Mouse (Mus musculus): ENCODE results near the gene Nav2.

The Nav2 gene

DNA sequence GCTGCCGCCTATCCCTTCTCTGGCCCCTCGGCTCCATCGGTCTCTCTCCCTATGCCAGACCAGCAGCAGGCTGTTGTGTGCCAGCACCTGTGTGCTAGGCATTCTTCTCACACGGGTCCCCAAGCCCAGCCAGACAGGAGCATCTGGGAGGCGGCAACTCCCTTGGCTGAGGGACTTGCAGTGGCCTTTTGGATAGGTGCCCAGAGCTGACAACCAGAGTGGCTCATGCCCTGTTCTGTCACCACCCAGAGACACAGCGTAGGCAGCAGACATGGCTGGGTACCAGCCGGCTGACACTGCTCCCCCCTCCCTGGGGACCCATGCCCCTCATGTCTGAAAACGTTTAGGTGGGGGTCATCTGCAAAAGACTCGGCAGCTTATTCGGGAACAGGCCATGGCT is 146.8 kb downstream of the Nav2 start:
- no peaks in the 10 kb centered on the region for H3K36me3 ChIP-seq (ENCODE audit: control insufficient read depth, insufficient read depth, low read length, poor library complexity, severe bottlenecking)
- H3K27me3 ChIP-seq (ENCODE audit: control insufficient read depth, insufficient read depth, low read length, poor library complexity, severe bottlenecking), result no peaks in the 10 kb centered on the region
- DNase-seq (ENCODE audit: low read depth, low spot score), result no peak

GRCm38 (mm10) chr7:49058304-49059012 is 149.9 kb downstream of the Nav2 start:
- no peak for DNase-seq (ENCODE audit: low read depth, low spot score)
- no peaks in the 10 kb centered on the region for H3K36me3 ChIP-seq (ENCODE audit: control insufficient read depth, insufficient read depth, low read length, poor library complexity, severe bottlenecking)
- no peaks in the 10 kb centered on the region for H3K27me3 ChIP-seq (ENCODE audit: control insufficient read depth, insufficient read depth, low read length, poor library complexity, severe bottlenecking)

GRCm38 (mm10) chr7:49064792-49065521 is 156.4 kb downstream of the Nav2 start:
- Histone ChIP-seq H3K36me3 (ENCODE audit: control insufficient read depth, insufficient read depth, low read length, poor library complexity, severe bottlenecking) (no peaks in the 10 kb centered on the region), H3K27me3 (ENCODE audit: control insufficient read depth, insufficient read depth, low read length, poor library complexity, severe bottlenecking) (no peaks in the 10 kb centered on the region)
- no peak for DNase-seq (ENCODE audit: low read depth, low spot score)

DNA sequence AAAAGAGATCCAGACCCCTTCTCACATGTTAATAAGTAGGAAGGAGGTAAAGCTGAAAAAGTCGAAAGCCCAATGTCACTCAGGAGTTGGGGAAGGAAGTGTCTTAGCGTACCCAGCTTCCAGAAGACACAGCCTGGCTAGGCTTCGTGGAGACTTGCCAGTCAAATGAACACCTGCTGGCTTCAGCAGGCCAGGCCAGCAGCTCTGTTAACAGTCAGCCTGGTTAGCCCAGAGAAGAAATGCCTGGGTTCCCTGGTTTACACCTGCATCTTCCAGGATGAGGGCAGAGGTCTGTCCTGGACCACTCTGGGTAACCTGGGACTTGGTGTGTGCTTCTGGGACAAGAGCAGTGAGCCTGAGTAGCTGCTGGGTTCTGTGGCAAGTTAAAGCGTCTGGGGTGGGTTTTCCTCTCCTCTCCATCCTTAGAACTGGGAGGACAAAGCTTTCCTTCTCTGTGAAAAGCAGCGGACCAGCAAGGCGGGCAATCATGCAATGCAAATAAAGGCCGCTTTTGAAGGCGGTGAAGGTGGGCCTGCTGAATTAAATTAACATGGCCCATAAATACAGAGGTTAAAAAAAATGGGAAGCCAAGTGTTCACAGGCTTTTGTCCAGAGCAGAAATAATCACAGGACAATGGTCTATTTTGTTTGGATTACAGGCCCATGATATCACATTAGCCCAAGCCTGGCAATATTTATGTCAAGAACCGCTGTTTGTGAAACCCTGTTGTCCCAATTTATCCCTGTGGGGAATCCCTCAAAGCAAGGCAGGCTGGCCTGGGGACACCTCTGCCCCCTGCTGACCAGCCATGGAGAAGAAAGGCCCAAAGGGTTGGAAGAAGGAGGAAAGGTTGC is 157.3 kb downstream of the Nav2 start:
- Histone ChIP-seq H3K36me3 (ENCODE audit: control insufficient read depth, insufficient read depth, low read length, poor library complexity, severe bottlenecking) (no peaks in the 10 kb centered on the region), H3K27me3 (ENCODE audit: control insufficient read depth, insufficient read depth, low read length, poor library complexity, severe bottlenecking) (no peaks in the 10 kb centered on the region)
- no peak for DNase-seq (ENCODE audit: low read depth, low spot score)

DNA sequence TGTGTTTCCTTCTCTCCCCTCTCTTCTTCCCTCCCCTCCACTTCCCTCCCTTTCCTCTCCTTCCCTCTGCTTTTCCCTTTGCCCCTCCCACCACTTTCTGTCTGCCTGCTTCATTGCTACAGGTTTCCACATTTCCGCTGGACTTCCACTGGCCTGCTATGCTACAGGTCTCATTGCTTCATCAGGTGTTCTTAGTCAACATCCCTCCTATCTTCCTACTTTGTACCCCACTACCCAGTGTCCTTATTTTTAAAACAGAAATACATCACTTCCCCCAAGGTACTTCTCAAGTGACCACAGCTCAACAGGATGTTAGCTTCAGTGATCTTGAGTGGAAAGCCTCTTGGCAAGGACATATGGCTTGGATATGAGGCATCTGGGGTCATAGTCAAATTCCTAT is 158.3 kb downstream of the Nav2 start:
- Histone ChIP-seq H3K36me3 (ENCODE audit: control insufficient read depth, insufficient read depth, low read length, poor library complexity, severe bottlenecking) (no peaks in the 10 kb centered on the region), H3K27me3 (ENCODE audit: control insufficient read depth, insufficient read depth, low read length, poor library complexity, severe bottlenecking) (no peaks in the 10 kb centered on the region)
- DNase-seq (ENCODE audit: low read depth, low spot score), result no peak

DNA sequence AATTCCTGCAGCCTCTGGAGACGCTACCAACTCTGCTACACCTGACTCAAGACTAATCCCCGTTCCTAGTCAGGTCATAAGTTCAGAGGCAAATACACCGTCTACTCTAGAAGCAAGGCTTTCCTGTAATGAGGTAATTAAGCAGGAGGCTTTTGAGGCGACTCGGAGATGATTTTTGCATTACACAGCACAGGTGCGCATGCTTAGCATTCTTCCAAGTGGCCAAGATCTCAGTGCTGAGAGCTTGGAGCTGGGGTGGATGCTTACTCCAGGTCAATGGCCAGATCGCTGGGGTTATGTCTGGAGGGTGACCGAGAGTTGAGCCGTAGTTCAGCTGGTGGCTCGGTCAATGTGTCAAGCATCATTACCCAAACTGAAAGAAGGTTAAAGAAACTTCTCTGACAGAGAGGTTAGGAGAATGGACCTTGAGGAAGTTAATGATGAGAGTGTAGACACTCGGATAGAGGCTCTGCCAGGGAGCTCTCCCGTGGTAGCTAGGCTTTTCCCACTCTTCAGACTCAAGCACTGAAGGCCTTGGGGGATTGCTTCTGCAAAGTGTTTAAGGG is 161.0 kb downstream of the Nav2 start:
- no peak for DNase-seq (ENCODE audit: low read depth, low spot score)
- no peaks in the 10 kb centered on the region for H3K36me3 ChIP-seq (ENCODE audit: control insufficient read depth, insufficient read depth, low read length, poor library complexity, severe bottlenecking)
- no peaks in the 10 kb centered on the region for H3K27me3 ChIP-seq (ENCODE audit: control insufficient read depth, insufficient read depth, low read length, poor library complexity, severe bottlenecking)

- H3K27me3 ChIP-seq (ENCODE audit: control insufficient read depth, insufficient read depth, low read length, poor library complexity, severe bottlenecking), result no peaks in the 10 kb centered on the region
- H3K36me3 ChIP-seq (ENCODE audit: control insufficient read depth, insufficient read depth, low read length, poor library complexity, severe bottlenecking), result no peaks in the 10 kb centered on the region
- no peak for DNase-seq (ENCODE audit: low read depth, low spot score)
These were observed 162.1 kb downstream of the Nav2 start for GRCm38 (mm10) chr7:49070621-49071020.

GRCm38 (mm10) chr7:49071141-49071567 is 162.6 kb downstream of the Nav2 start:
- no peak for DNase-seq (ENCODE audit: low read depth, low spot score)
- Histone ChIP-seq H3K27me3 (ENCODE audit: control insufficient read depth, insufficient read depth, low read length, poor library complexity, severe bottlenecking) (no peaks in the 10 kb centered on the region), H3K36me3 (ENCODE audit: control insufficient read depth, insufficient read depth, low read length, poor library complexity, severe bottlenecking) (no peaks in the 10 kb centered on the region)

DNA sequence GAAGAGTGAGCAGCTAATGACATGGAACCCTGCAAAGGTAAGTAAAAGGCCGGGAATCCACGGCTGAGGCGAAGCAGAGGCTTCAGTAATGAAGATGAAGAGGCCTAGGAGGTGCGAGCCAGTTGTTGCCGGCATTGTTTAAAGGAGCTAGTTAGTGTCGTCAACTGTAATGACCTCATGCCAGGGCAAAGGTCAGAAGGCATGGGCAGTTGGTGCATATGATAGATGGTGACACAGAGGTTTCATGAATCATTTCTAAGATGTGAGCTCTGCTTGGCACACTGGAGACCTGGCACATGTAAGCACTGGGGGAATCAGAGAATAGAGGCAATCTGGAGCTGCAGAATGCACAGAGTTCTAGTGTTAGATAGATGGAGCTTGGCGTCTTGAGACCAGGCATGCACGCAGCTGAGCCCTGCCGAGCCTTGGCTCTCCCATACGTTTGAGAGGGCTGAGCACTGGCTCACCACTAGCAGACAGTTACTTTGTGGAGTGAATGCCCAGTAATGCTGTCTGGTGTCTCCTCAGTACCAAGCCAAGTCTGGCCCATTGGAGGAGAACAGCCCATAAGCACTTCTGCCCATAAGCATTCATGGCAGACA is 166.9 kb downstream of the Nav2 start:
- Histone ChIP-seq H3K27me3 (ENCODE audit: control insufficient read depth, insufficient read depth, low read length, poor library complexity, severe bottlenecking) (no peaks in the 10 kb centered on the region), H3K36me3 (ENCODE audit: control insufficient read depth, insufficient read depth, low read length, poor library complexity, severe bottlenecking) (no peaks in the 10 kb centered on the region)
- no peak for DNase-seq (ENCODE audit: low read depth, low spot score)

GRCm38 (mm10) chr7:49076283-49076694 is 167.8 kb downstream of the Nav2 start:
- no peak for DNase-seq (ENCODE audit: low read depth, low spot score)
- Histone ChIP-seq H3K36me3 (ENCODE audit: control insufficient read depth, insufficient read depth, low read length, poor library complexity, severe bottlenecking) (no peaks in the 10 kb centered on the region), H3K27me3 (ENCODE audit: control insufficient read depth, insufficient read depth, low read length, poor library complexity, severe bottlenecking) (no peaks in the 10 kb centered on the region)

DNA sequence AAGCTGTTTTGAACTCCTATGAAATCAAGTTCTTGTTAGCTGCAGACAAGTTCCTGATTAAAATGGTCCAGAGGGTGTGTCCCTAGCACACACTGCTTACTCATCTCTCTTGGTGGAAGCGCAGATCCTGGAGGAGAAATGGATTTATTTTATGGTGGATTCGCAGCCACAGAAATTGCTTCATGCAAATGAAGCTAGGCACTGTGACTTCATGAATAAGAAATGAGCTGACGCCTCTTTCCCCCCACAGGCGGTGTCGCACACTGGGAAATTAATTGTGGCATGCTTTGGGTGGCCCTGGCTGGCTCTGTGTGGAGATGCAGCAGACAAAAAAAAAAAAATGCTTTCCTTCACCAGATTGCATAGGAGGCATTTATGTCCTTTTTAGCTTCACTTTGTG is 170.4 kb downstream of the Nav2 start:
- Histone ChIP-seq H3K27me3 (ENCODE audit: control insufficient read depth, insufficient read depth, low read length, poor library complexity, severe bottlenecking) (no peaks in the 10 kb centered on the region), H3K36me3 (ENCODE audit: control insufficient read depth, insufficient read depth, low read length, poor library complexity, severe bottlenecking) (no peaks in the 10 kb centered on the region)
- DNase-seq (ENCODE audit: low read depth, low spot score), result no peak

DNA sequence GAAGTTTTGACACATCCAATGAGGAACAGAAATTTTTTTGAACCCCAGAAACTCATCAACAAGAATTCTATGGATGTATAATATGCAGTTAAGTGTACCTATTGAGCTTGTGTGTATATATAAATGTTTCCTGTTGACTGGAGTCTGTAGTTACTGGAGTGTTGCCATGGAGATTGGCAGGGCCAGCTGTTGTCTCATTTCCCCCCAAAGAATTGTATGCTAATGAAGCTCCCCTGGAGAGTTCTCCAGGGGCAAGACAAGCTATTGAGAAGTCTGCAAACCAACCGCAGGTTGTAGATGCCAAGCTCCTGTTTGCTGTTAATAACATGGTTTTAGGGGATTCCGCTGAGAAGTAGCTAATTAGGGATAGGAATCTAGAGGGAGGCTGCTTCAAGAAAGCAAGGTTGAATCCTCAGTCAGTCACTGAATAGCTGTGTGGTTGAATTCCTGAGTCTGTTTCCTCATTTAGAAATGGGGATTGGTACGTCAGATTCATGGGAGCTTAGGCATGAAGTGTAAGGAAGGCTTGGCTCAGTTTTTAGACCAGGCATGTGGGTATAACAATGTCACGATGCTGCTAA is 174.2 kb downstream of the Nav2 start:
- DNase-seq (ENCODE audit: low read depth, low spot score), result no peak
- H3K36me3 ChIP-seq (ENCODE audit: control insufficient read depth, insufficient read depth, low read length, poor library complexity, severe bottlenecking), result no peaks in the 10 kb centered on the region
- H3K27me3 ChIP-seq (ENCODE audit: control insufficient read depth, insufficient read depth, low read length, poor library complexity, severe bottlenecking), result no peaks in the 10 kb centered on the region

GRCm38 (mm10) chr7:49084768-49085167 is 176.3 kb downstream of the Nav2 start:
- no peaks in the 10 kb centered on the region for H3K27me3 ChIP-seq (ENCODE audit: control insufficient read depth, insufficient read depth, low read length, poor library complexity, severe bottlenecking)
- H3K36me3 ChIP-seq (ENCODE audit: control insufficient read depth, insufficient read depth, low read length, poor library complexity, severe bottlenecking), result no peaks in the 10 kb centered on the region
- no peak for DNase-seq (ENCODE audit: low read depth, low spot score)

DNA sequence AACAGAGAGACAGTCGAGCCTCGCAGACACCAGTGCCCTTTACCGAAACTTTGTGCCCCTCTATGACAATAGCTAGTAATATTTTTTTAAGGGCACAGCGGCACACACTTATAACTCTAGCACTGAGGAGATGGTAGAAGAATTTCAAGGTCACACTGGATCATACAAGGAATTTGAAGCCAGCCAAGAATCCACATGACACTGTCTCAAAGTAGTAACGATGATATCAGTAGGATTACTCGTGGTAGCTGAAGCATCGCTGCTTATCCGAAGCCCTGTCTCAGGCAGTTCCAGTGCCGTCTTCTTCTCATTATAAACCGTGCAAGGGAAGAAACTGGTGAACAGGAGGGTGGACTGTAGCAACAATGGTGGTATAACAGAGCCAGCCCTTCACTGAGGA is 177.2 kb downstream of the Nav2 start:
- DNase-seq (ENCODE audit: low read depth, low spot score), result no peak
- H3K36me3 ChIP-seq (ENCODE audit: control insufficient read depth, insufficient read depth, low read length, poor library complexity, severe bottlenecking), result no peaks in the 10 kb centered on the region
- H3K27me3 ChIP-seq (ENCODE audit: control insufficient read depth, insufficient read depth, low read length, poor library complexity, severe bottlenecking), result no peaks in the 10 kb centered on the region
